Mouse (Mus musculus) midbrain, embryonic 10.5 days (tissue): ENCODE measurements at regions not wholly inside any gene's neighbourhood (a gene's known extent, or its start where the extent isn't known, plus 50 kb on each side); places are given as distances from the start of the nearest gene placed in this dataset.

ENCODE experiments used
- DNase-seq: peaks from one replicate; pipeline ENCODE4 v3.0.0-alpha.2; 2017; ENCODE audit warnings: low spot score
- H3K27ac ChIP-seq: fragments of 300-500 bp; sonication (generic); replicated peaks from 2 replicates; pipeline ENCODE4 v1.5.1; 2016; ENCODE audit warnings: mild to moderate bottlenecking
- H3K27me3 ChIP-seq: fragments of 300-500 bp; sonication (generic); 2 replicates; pipeline ENCODE4 v1.6.1; 2016; ENCODE audit warnings: low read depth, mild to moderate bottlenecking; ENCODE audit not compliant: poor library complexity, severe bottlenecking
- H3K36me3 ChIP-seq: fragments of 300-500 bp; sonication (generic); 2 replicates; pipeline ENCODE4 v1.6.1; 2016; ENCODE audit warnings: mild to moderate bottlenecking, moderate library complexity
- H3K4me1 ChIP-seq: fragments of 300-500 bp; sonication (generic); 2 replicates; pipeline ENCODE4 v1.6.1; 2016
- H3K4me3 ChIP-seq: fragments of 300-500 bp; sonication (generic); 2 replicates; pipeline ENCODE4 v1.5.1; 2016; ENCODE audit warnings: mild to moderate bottlenecking, moderate library complexity
- H3K9me3 ChIP-seq: fragments of 300-500 bp; sonication (generic); replicated peaks from 2 replicates; pipeline ENCODE4 v1.6.1; 2016; ENCODE audit warnings: mild to moderate bottlenecking
- WGBS: fragments of 180-500 bp; shearing (Covaris S2); methylation state at CpG from one replicate; pipeline ENCODE4 v1.1.7; 2016; 5-methylcytosine and 5-hydroxymethylcytosine counted together

GRCm38 (mm10) chr2:9467573-9467972 is 413.5 kb upstream of the 4930412O13Rik start:
- H3K27me3 ChIP-seq: no peaks in the 10 kb centered on the region
- H3K9me3 ChIP-seq: no peaks in the 10 kb centered on the region
- DNase-seq: no peak
- no peak overlapping the region for H3K27ac ChIP-seq
- no peak overlapping the region for H3K4me3 ChIP-seq
- WGBS: 92% methylated on average over 2 of the region's 2 CpGs
- H3K36me3 ChIP-seq: no peaks in the 10 kb centered on the region
- no peaks in the 10 kb centered on the region for H3K4me1 ChIP-seq

GRCm38 (mm10) chr2:9468651-9469050 is 412.4 kb upstream of the 4930412O13Rik start:
- no peaks in the 10 kb centered on the region for H3K27me3 ChIP-seq
- no peaks in the 10 kb centered on the region for H3K9me3 ChIP-seq
- no peak overlapping the region for H3K27ac ChIP-seq
- H3K36me3 ChIP-seq: no peaks in the 10 kb centered on the region
- H3K4me1 ChIP-seq: no peaks in the 10 kb centered on the region
- H3K4me3 ChIP-seq: no peak overlapping the region
- no peak for DNase-seq
- WGBS: 91% methylated on average over 3 of the region's 3 CpGs

- no peaks in the 10 kb centered on the region for H3K9me3 ChIP-seq
- H3K27ac ChIP-seq: no peak overlapping the region
- no peaks in the 10 kb centered on the region for H3K36me3 ChIP-seq
- no peaks in the 10 kb centered on the region for H3K4me1 ChIP-seq
- DNase-seq: no peak
- WGBS: 75% methylated on average over 7 of the region's 7 CpGs
- no peak overlapping the region for H3K4me3 ChIP-seq
- H3K27me3 ChIP-seq: no peaks in the 10 kb centered on the region
Measured at GRCm38 (mm10) chr2:9481678-9482345, 399.2 kb upstream of the 4930412O13Rik start.

GRCm38 (mm10) chr2:9487381-9487914 is 393.6 kb upstream of the 4930412O13Rik start:
- 90% methylated on average over 7 of the region's 7 CpGs for WGBS

GRCm38 (mm10) chr2:9493606-9494145 is 387.4 kb upstream of the 4930412O13Rik start:
- 49% methylated on average over 6 of the region's 6 CpGs for WGBS
- no peak overlapping the region for H3K4me3 ChIP-seq
- DNase-seq: peak; percentile 14
- no peaks in the 10 kb centered on the region for H3K9me3 ChIP-seq
- peaks cover 6% of the 10 kb centered on the region for H3K4me1 ChIP-seq
- H3K36me3 ChIP-seq: no peaks in the 10 kb centered on the region
- no peaks in the 10 kb centered on the region for H3K27me3 ChIP-seq
- H3K27ac ChIP-seq: no peak overlapping the region; the same call in 1 of the 2 replicates

More at GRCm38 (mm10) chr2:9487381-9487914, 393.6 kb upstream of the 4930412O13Rik start:
- Histone ChIP-seq H3K9me3 (no peaks in the 10 kb centered on the region), H3K27ac (no peak overlapping the region), H3K4me1 (no peaks in the 10 kb centered on the region), H3K36me3 (no peaks in the 10 kb centered on the region), H3K4me3 (no peak overlapping the region), H3K27me3 (no peaks in the 10 kb centered on the region)
- no peak for DNase-seq

- no peaks in the 10 kb centered on the region for H3K27me3 ChIP-seq
- DNase-seq: no peak
- no peaks in the 10 kb centered on the region for H3K36me3 ChIP-seq
- 87% methylated on average over 1 of the region's 1 CpGs for WGBS
- no peak overlapping the region for H3K27ac ChIP-seq
- 0 out of 2 replicates have a peak, but pooled peaks cover 5% of the 10 kb centered on the region for H3K4me1 ChIP-seq
- no peaks in the 10 kb centered on the region for H3K9me3 ChIP-seq
- no peak overlapping the region for H3K4me3 ChIP-seq
Measured at GRCm38 (mm10) chr2:9520045-9520444, 361.0 kb upstream of the 4930412O13Rik start.

- DNase-seq: no peak
- Histone ChIP-seq H3K9me3 (no peaks in the 10 kb centered on the region), H3K27ac (no peak overlapping the region), H3K27me3 (no peaks in the 10 kb centered on the region), H3K4me1 (no peaks in the 10 kb centered on the region), H3K4me3 (no peak overlapping the region), H3K36me3 (no peaks in the 10 kb centered on the region)
- 93% methylated on average over 3 of the region's 3 CpGs for WGBS
Measured at GRCm38 (mm10) chr2:9525910-9526309, 355.1 kb upstream of the 4930412O13Rik start.

- WGBS: 89% methylated on average over 2 of the region's 2 CpGs
- Histone ChIP-seq H3K27ac (no peak overlapping the region), H3K4me1 (no peaks in the 10 kb centered on the region), H3K27me3 (no peaks in the 10 kb centered on the region), H3K36me3 (no peaks in the 10 kb centered on the region), H3K4me3 (no peak overlapping the region), H3K9me3 (no peaks in the 10 kb centered on the region)
- no peak for DNase-seq
Measured at GRCm38 (mm10) chr2:9535141-9535658, 345.9 kb upstream of the 4930412O13Rik start.

- H3K27ac ChIP-seq: no peak overlapping the region
- 85% methylated on average over 10 of the region's 10 CpGs for WGBS
- no peaks in the 10 kb centered on the region for H3K36me3 ChIP-seq
- no peaks in the 10 kb centered on the region for H3K9me3 ChIP-seq
- no peaks in the 10 kb centered on the region for H3K27me3 ChIP-seq
- no peak overlapping the region for H3K4me3 ChIP-seq
- H3K4me1 ChIP-seq: no peaks in the 10 kb centered on the region
- DNase-seq: no peak
Measured at GRCm38 (mm10) chr2:9547771-9548590, 333.1 kb upstream of the 4930412O13Rik start.

GRCm38 (mm10) chr2:9553313-9553712 is 327.7 kb upstream of the 4930412O13Rik start:
- H3K9me3 ChIP-seq: no peaks in the 10 kb centered on the region
- no peaks in the 10 kb centered on the region for H3K4me1 ChIP-seq
- H3K27me3 ChIP-seq: no peaks in the 10 kb centered on the region
- H3K36me3 ChIP-seq: no peaks in the 10 kb centered on the region
- no peak overlapping the region for H3K4me3 ChIP-seq
- no peak for DNase-seq
- H3K27ac ChIP-seq: no peak overlapping the region

- H3K27ac ChIP-seq: no peak overlapping the region
- 80% methylated on average over 6 of the region's 6 CpGs for WGBS
- no peaks in the 10 kb centered on the region for H3K36me3 ChIP-seq
- no peaks in the 10 kb centered on the region for H3K27me3 ChIP-seq
- no peaks in the 10 kb centered on the region for H3K4me1 ChIP-seq
- H3K9me3 ChIP-seq: no peaks in the 10 kb centered on the region
- no peak overlapping the region for H3K4me3 ChIP-seq
- DNase-seq: no peak
Measured at GRCm38 (mm10) chr2:9564487-9565043, 316.5 kb upstream of the 4930412O13Rik start.

GRCm38 (mm10) chr2:9569220-9569619 is 311.8 kb upstream of the 4930412O13Rik start:
- no peaks in the 10 kb centered on the region for H3K4me1 ChIP-seq
- DNase-seq: no peak
- WGBS: 81% methylated on average over 4 of the region's 4 CpGs
- no peaks in the 10 kb centered on the region for H3K9me3 ChIP-seq
- H3K27me3 ChIP-seq: no peaks in the 10 kb centered on the region
- no peak overlapping the region for H3K27ac ChIP-seq
- H3K4me3 ChIP-seq: no peak overlapping the region
- H3K36me3 ChIP-seq: no peaks in the 10 kb centered on the region
